Mouse (Mus musculus): ENCODE measurements around the gene Klf9.

GRCm38 (mm10) chr19:23106859-23107258 is 34.2 kb upstream of the Klf9 start:
- no peak for TF ChIP-seq CTCF (IDR thresholded peaks at IDR 0.05; ENCODE audit: low read depth)
- no peak for TF ChIP-seq EP300 (IDR thresholded peaks at IDR 0.05; ENCODE audit: low read depth)
